Mouse (Mus musculus) stomach, postnatal 0 days (tissue): ENCODE measurements around the gene Pdia2. TPM values are rescaled to one million over a fixed set of nuclear protein-coding genes. Genes with fewer than 3 reads are reported as not detected.
"Not testable (repeated sequence)": the region's sequence is repeated elsewhere in the genome, so short reads cannot be mapped to it uniquely, and the experiment has no call there.

Source experiments
- ATAC-seq: fragments of 200-750 bp; cut with Nextera tagmentation; 2 replicates; pipeline ENCODE4 v1.8.0; 2017; ENCODE audit not compliant: low FRiP score, low TSS enrichment
- DNase-seq: peaks from one replicate; pipeline ENCODE4 v3.0.0-alpha.2; 2016; ENCODE audit warnings: low spot score
- H3K27ac ChIP-seq: fragments of 300-500 bp; sonication (generic); replicated peaks from 2 replicates; pipeline ENCODE4 v1.5.1; 2014; ENCODE audit warnings: mild to moderate bottlenecking, control low read depth
- H3K27me3 ChIP-seq: fragments of 300-500 bp; sonication (generic); 2 replicates; pipeline ENCODE4 v1.6.1; 2014; ENCODE audit warnings: low read length; ENCODE audit not compliant: control insufficient read depth, insufficient read depth
- H3K36me3 ChIP-seq: fragments of 300-500 bp; sonication (generic); 2 replicates; pipeline ENCODE4 v1.6.1; 2014; ENCODE audit warnings: low read length, mixed read lengths; ENCODE audit not compliant: control insufficient read depth, insufficient read depth
- H3K4me1 ChIP-seq: fragments of 300-500 bp; sonication (generic); replicated peaks from 2 replicates; pipeline ENCODE4 v1.6.1; 2014; ENCODE audit warnings: antibody characterized with exemption; ENCODE audit not compliant: control insufficient read depth, insufficient read depth
- H3K4me2 ChIP-seq: fragments of 300-500 bp; sonication (generic); replicated peaks from 2 replicates; pipeline ENCODE4 v1.6.1; 2014; ENCODE audit warnings: low read depth, mild to moderate bottlenecking, control low read depth, moderate library complexity
- H3K4me3 ChIP-seq: fragments of 300-500 bp; sonication (generic); 2 replicates; pipeline ENCODE4 v1.5.1; 2014; ENCODE audit warnings: low read depth, low read length, control low read depth
- H3K9ac ChIP-seq: fragments of 300-500 bp; sonication (generic); 2 replicates; pipeline ENCODE4 v1.6.1; 2014; ENCODE audit warnings: mild to moderate bottlenecking, low read length, control low read depth, mixed read lengths
- H3K9me3 ChIP-seq: fragments of 300-500 bp; sonication (generic); 2 replicates; pipeline ENCODE4 v1.6.1; 2016; ENCODE audit warnings: low read length; ENCODE audit not compliant: control insufficient read depth
- CTCF ChIP-seq: IDR thresholded peaks from 2 replicates; pipeline ENCODE4 v1.5.1; 2016; ENCODE audit warnings: antibody characterized with exemption, low read depth, mild to moderate bottlenecking, moderate library complexity
- EP300 ChIP-seq: optimal IDR thresholded peaks from 2 replicates; pipeline ENCODE3; 2016; ENCODE audit warnings: antibody characterized with exemption
- WGBS: fragments of 180-500 bp; shearing (Covaris S2); extraction: QIAGEN DNeasy Blood & Tissue Kit; methylation state at CpG from one replicate; pipeline ENCODE4 v1.1.7; 2014; 5-methylcytosine and 5-hydroxymethylcytosine counted together
- polyA plus RNA-seq: library from polyadenylated mRNA; unstranded; fragments of >200 nt; fragmentation: Nextera tagmentation; extraction: Ambion mirVana; gene quantifications from 2 replicates; pipeline ENCODE4 v1.2.1, GENCODE M21; 2015

The Pdia2 gene
- polyA plus RNA-seq, 1 experiment from 2014 or later = 172 TPM

DNA sequence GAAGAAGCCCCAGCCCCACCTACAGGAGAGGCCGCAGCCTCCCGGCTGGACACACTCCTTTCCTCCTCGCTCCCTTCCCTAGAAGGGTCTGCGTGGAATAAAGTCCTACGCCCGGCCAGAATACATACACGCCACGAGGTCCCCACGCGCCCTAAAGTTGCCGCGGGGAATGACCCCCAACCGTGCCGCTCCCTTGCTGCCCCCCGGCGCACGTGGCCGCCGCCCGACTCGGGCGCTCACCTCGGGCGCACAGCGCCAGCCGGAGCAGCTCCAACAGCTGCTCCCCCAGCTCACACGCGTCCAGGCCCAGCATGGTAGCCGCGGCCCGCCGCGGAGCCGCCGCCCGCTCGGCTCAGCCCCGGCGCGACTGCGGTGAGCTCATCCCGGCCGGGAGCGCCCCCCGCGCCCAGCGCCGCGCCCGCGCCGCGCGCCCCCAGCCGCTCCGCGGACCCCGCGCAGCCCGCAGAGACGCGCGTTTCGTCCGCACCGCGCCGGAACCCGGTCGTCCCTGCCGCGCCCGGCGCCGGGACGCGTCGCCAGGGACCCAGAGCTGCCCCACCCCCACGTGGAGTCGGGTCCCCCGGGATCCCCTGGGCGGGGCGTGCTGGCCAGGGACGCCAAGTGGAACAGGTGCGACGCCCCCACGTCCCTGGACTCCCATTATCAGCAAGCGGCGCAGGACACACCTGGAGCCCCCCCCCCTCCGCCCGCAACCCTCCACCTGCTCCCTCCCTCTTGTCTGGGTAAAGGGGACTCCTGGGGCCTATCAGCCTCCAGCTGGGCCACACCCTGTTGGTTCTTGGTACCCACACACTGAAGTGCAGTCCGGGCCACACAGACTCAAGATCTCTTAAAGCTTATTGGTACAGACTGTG lies 2.2 kb upstream of the Pdia2 start:
- H3K4me2 ChIP-seq = peak overlapping the region; percentile 88
- ATAC-seq (peak; percentile 62), DNase-seq (peak; percentile 87)
- peak overlapping the region; percentile 45 for H3K4me3 ChIP-seq
- H3K9me3 ChIP-seq = no peaks in the 10 kb centered on the region
- H3K4me1 ChIP-seq = no peaks in the 10 kb centered on the region
- H3K9ac ChIP-seq = peak overlapping the region; percentile 54
- no peak for TF ChIP-seq EP300
- TF ChIP-seq CTCF = no peak
- H3K27me3 ChIP-seq = no peaks in the 10 kb centered on the region; the same call in 1 of the 2 replicates
- peak overlapping the region; percentile 83 for H3K27ac ChIP-seq
- peaks cover 3% of the 10 kb centered on the region; the same call in 1 of the 2 replicates for H3K36me3 ChIP-seq
- 1% methylated on average over 55 of the region's 92 CpGs for WGBS

- Histone ChIP-seq H3K4me3 (no peak overlapping the region), H3K4me2 (no peak overlapping the region), H3K4me1 (no peaks in the 10 kb centered on the region), H3K9ac (no peak overlapping the region), H3K27ac (no peak overlapping the region), H3K36me3 (peaks cover 37% of the 10 kb centered on the region), H3K9me3 (no peaks in the 10 kb centered on the region), H3K27me3 (no peaks in the 10 kb centered on the region)
- no peak for TF ChIP-seq CTCF
- TF ChIP-seq EP300 = no peak
- ATAC-seq (no peak), DNase-seq (no peak)
- WGBS = 93% methylated on average over 15 of the region's 15 CpGs
Measured at GRCm38 (mm10) chr17:26192481-26193190, 6.3 kb downstream of the Pdia2 start.

DNA sequence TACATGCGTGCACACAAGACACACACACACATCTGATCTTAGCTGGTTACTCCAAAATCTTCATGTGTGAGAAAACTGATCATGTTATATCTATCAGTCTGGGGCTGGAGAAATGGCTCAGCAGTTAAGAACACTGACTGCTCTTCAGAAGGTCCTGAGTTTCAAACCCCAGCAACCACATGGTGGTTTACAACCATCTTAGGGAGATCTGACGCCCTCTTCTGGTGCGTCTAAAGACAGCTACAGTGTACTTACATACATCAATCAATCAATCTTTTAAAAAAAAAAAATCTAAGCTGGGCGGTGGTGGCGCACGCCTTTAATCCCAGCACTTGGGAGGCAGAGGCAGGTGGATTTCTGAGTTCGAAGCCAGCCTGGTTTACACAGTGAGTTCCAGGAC lies 7.4 kb downstream of the Pdia2 start:
- H3K27ac ChIP-seq, H3K9ac ChIP-seq, H3K4me3 ChIP-seq, H3K27me3 ChIP-seq, H3K4me2 ChIP-seq, DNase-seq, H3K4me1 ChIP-seq, H3K9me3 ChIP-seq, ATAC-seq: not testable (repeated sequence)
- WGBS = 86% methylated on average over 7 of the region's 7 CpGs
- peak; percentile 30; the same call in 1 of the 2 replicates for TF ChIP-seq CTCF
- H3K36me3 ChIP-seq = peaks cover 34% of the 10 kb centered on the region

DNA sequence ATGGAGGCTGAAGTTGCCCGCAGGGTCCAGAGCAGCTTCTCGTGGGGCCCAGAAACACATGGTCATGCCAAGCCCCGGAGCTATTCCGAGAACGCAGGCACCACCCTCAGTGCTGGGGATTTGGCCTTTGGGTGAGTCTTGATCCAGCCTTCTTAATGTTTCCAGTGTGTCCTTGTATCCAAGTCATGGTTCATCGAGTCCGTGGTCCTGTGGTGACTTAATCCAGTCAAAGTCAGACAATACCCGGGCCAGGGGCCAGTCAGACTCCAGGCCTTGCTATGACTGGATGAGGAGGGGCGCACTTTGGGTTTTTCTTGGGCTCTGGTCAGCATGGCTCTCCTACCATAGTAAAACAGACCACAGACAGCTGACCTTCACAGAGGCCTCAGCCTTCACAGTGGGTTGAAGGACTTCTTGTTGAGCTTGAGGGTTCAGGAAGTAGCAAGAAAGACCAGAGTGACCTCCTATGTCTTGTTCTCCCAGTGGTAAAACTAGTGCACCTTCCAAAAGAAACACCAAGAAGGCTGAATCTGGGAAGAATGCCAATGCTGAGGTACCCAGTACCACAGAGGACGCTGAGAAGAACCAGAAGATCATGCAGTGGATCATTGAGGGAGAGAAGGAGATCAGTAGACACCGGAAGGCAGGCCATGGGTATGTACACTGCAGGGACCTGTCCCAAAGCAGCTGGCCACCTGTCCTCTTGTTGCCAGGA lies 10.6 kb downstream of the Pdia2 start:
- no peaks in the 10 kb centered on the region for H3K4me1 ChIP-seq
- H3K4me2 ChIP-seq = no peak overlapping the region
- peaks cover 35% of the 10 kb centered on the region for H3K36me3 ChIP-seq
- no peak overlapping the region for H3K27ac ChIP-seq
- no peak overlapping the region for H3K4me3 ChIP-seq
- no peak for ATAC-seq
- WGBS = 95% methylated on average over 11 of the region's 11 CpGs
- TF ChIP-seq EP300 (no peak), CTCF (no peak)
- no peaks in the 10 kb centered on the region for H3K9me3 ChIP-seq
- no peak overlapping the region for H3K9ac ChIP-seq
- DNase-seq = no peak
- H3K27me3 ChIP-seq = no peaks in the 10 kb centered on the region

GRCm38 (mm10) chr17:26187592-26187991 lies 11.3 kb downstream of the Pdia2 start:
- Histone ChIP-seq H3K4me1 (no peaks in the 10 kb centered on the region), H3K4me3 (no peak overlapping the region), H3K27me3 (no peaks in the 10 kb centered on the region), H3K4me2 (no peak overlapping the region), H3K9ac (no peak overlapping the region), H3K9me3 (no peaks in the 10 kb centered on the region), H3K36me3 (peaks cover 33% of the 10 kb centered on the region), H3K27ac (no peak overlapping the region)
- WGBS = 95% methylated on average over 5 of the region's 5 CpGs
- DNase-seq (no peak), ATAC-seq (no peak)
- TF ChIP-seq EP300 (no peak), CTCF (no peak)
